Mouse (Mus musculus): ENCODE data around the gene Baz2b.

Gene Baz2b

GRCm38 (mm10) chr2:60209703-60210651 lies at the start of gene Baz2b, which contains the start of gene March7:
Gene Baz2b, minus strand, starts transcription at chr2:60209839.
Gene March7, plus strand, starts transcription at chr2:60209887.
- peak; percentile 85 for DNase-seq (ENCODE audit: extremely low spot score, low spot score)

GRCm38 (mm10) chr2:60259186-60259585 lies 49.5 kb upstream of the Baz2b start:
- no peak for DNase-seq (ENCODE audit: extremely low spot score, low spot score)

GRCm38 (mm10) chr2:60256751-60257150 lies 47.1 kb upstream of the Baz2b start:
- no peak for DNase-seq (ENCODE audit: extremely low spot score, low spot score)

GRCm38 (mm10) chr2:60253506-60253905 lies 43.9 kb upstream of the Baz2b start:
- no peak for DNase-seq (ENCODE audit: extremely low spot score, low spot score)

- no peak for DNase-seq (ENCODE audit: extremely low spot score, low spot score)
Measured at GRCm38 (mm10) chr2:60252782-60253181, 43.1 kb upstream of the Baz2b start.

- no peak for DNase-seq (ENCODE audit: extremely low spot score, low spot score)
Measured at GRCm38 (mm10) chr2:60234506-60234905, 24.9 kb upstream of the Baz2b start.

- no peak for DNase-seq (ENCODE audit: extremely low spot score, low spot score)
Measured at GRCm38 (mm10) chr2:60233147-60233546, 23.5 kb upstream of the Baz2b start.

GRCm38 (mm10) chr2:60230361-60230760 lies 20.7 kb upstream of the Baz2b start:
- no peak for DNase-seq (ENCODE audit: extremely low spot score, low spot score)

- DNase-seq (ENCODE audit: extremely low spot score, low spot score) = no peak
Measured at GRCm38 (mm10) chr2:60228470-60228869, 18.8 kb upstream of the Baz2b start.

- DNase-seq (ENCODE audit: extremely low spot score, low spot score) = no peak
Measured at GRCm38 (mm10) chr2:60223489-60223888, 13.8 kb upstream of the Baz2b start.

- DNase-seq (ENCODE audit: extremely low spot score, low spot score) = no peak
Measured at GRCm38 (mm10) chr2:60221954-60222353, 12.3 kb upstream of the Baz2b start.

- no peak for DNase-seq (ENCODE audit: extremely low spot score, low spot score)
Measured at GRCm38 (mm10) chr2:60221236-60221635, 11.6 kb upstream of the Baz2b start.

GRCm38 (mm10) chr2:60217620-60218019 lies 8.0 kb upstream of the Baz2b start:
- DNase-seq (ENCODE audit: extremely low spot score, low spot score) = no peak

GRCm38 (mm10) chr2:60216547-60217153 lies 7.0 kb upstream of the Baz2b start:
- DNase-seq (ENCODE audit: extremely low spot score, low spot score) = no peak

GRCm38 (mm10) chr2:60214683-60215082 lies 5.0 kb upstream of the Baz2b start:
- no peak for DNase-seq (ENCODE audit: extremely low spot score, low spot score)

GRCm38 (mm10) chr2:60212488-60212887 lies 2.8 kb upstream of the Baz2b start:
- no peak for DNase-seq (ENCODE audit: extremely low spot score, low spot score)

- DNase-seq (ENCODE audit: extremely low spot score, low spot score) = no peak
Measured at GRCm38 (mm10) chr2:60210821-60211220, 1.2 kb upstream of the Baz2b start.

- DNase-seq (ENCODE audit: extremely low spot score, low spot score) = peak; percentile 71
Measured at GRCm38 (mm10) chr2:60209122-60209611, 472 bp downstream of the Baz2b start.

GRCm38 (mm10) chr2:60205795-60206194 lies 3.8 kb downstream of the Baz2b start:
- no peak for DNase-seq (ENCODE audit: extremely low spot score, low spot score)

GRCm38 (mm10) chr2:60204162-60204561 lies 5.5 kb downstream of the Baz2b start:
- DNase-seq (ENCODE audit: extremely low spot score, low spot score) = no peak

- DNase-seq (ENCODE audit: extremely low spot score, low spot score) = no peak
Measured at GRCm38 (mm10) chr2:60203733-60204132, 5.9 kb downstream of the Baz2b start.

GRCm38 (mm10) chr2:60202900-60203530 lies 6.6 kb downstream of the Baz2b start:
- DNase-seq (ENCODE audit: extremely low spot score, low spot score) = no peak

Data from neural tube, embryonic 10.5 days (tissue).